Mouse (Mus musculus): Measurements from ENCODE around the gene Gmpr. TPM values are rescaled to one million over a fixed set of nuclear protein-coding genes. Genes with fewer than 3 reads are reported as not detected.
A peak's percentile ranks its signal among the peaks of the same experiment; 100 is the strongest.

The Gmpr gene
- polyA plus RNA-seq, 1 experiment from 2014 or later = 26.0 TPM

GRCm38 (mm10) chr13:45498623-45499022 is 8.6 kb upstream of the Gmpr start:
- 81% methylated on average over 3 of the region's 3 CpGs for WGBS
- Histone ChIP-seq H3K27ac (ENCODE audit: low read length) (no peak overlapping the region), H3K9ac (replicated peaks; ENCODE audit: low read depth) (no peak overlapping the region), H3K4me1 (ENCODE audit: insufficient read depth, low read depth, low read length) (no peaks in the 10 kb centered on the region), H3K4me3 (ENCODE audit: low read depth, low read length) (no peak overlapping the region), H3K9me3 (ENCODE audit: low read length) (no peaks in the 10 kb centered on the region), H3K27me3 (replicated peaks; ENCODE audit: insufficient read depth, low read length) (no peaks in the 10 kb centered on the region), H3K36me3 (ENCODE audit: insufficient read depth, low read length) (no peaks in the 10 kb centered on the region), H3K4me2 (replicated peaks; ENCODE audit: low read depth, low read length) (no peak overlapping the region)
- TF ChIP-seq CTCF (IDR thresholded peaks at IDR 0.05) (no peak), EP300 (IDR thresholded peaks at IDR 0.05) (no peak)
- ATAC-seq = no peak
- no peak for DNase-seq (ENCODE audit: low spot score)

- no peak overlapping the region for H3K4me3 ChIP-seq (ENCODE audit: low read depth, low read length)
- no peak for TF ChIP-seq EP300 (IDR thresholded peaks at IDR 0.05)
- DNase-seq (ENCODE audit: low spot score) (no peak), ATAC-seq (no peak)
- no peaks in the 10 kb centered on the region for H3K36me3 ChIP-seq (ENCODE audit: insufficient read depth, low read length)
- H3K27me3 ChIP-seq (replicated peaks; ENCODE audit: insufficient read depth, low read length) = no peaks in the 10 kb centered on the region
- H3K4me1 ChIP-seq (ENCODE audit: insufficient read depth, low read depth, low read length) = no peaks in the 10 kb centered on the region
- H3K9ac ChIP-seq (replicated peaks; ENCODE audit: low read depth) = no peak overlapping the region
- H3K27ac ChIP-seq (ENCODE audit: low read length) = no peak overlapping the region
- no peaks in the 10 kb centered on the region for H3K9me3 ChIP-seq (ENCODE audit: low read length)
- 93% methylated on average over 3 of the region's 3 CpGs for WGBS
- H3K4me2 ChIP-seq (replicated peaks; ENCODE audit: low read depth, low read length) = no peak overlapping the region
Observed at GRCm38 (mm10) chr13:45499391-45499790, 7.9 kb upstream of the Gmpr start.

GRCm38 (mm10) chr13:45499906-45500305 is 7.3 kb upstream of the Gmpr start:
- DNase-seq (ENCODE audit: low spot score) = no peak
- no peak overlapping the region for H3K9ac ChIP-seq (replicated peaks; ENCODE audit: low read depth)
- WGBS = 84% methylated on average over 3 of the region's 3 CpGs

GRCm38 (mm10) chr13:45502791-45503190 is 4.5 kb upstream of the Gmpr start:
- no peak overlapping the region for H3K27ac ChIP-seq (ENCODE audit: low read length)
- no peaks in the 10 kb centered on the region for H3K27me3 ChIP-seq (replicated peaks; ENCODE audit: insufficient read depth, low read length)
- 79% methylated on average over 5 of the region's 5 CpGs for WGBS
- H3K4me3 ChIP-seq (ENCODE audit: low read depth, low read length) = no peak overlapping the region
- DNase-seq (ENCODE audit: low spot score) = no peak
- H3K36me3 ChIP-seq (ENCODE audit: insufficient read depth, low read length) = no peaks in the 10 kb centered on the region
- H3K4me2 ChIP-seq (replicated peaks; ENCODE audit: low read depth, low read length) = no peak overlapping the region
- no peaks in the 10 kb centered on the region for H3K9me3 ChIP-seq (ENCODE audit: low read length)
- ATAC-seq = no peak
- H3K9ac ChIP-seq (replicated peaks; ENCODE audit: low read depth) = no peak overlapping the region
- no peaks in the 10 kb centered on the region for H3K4me1 ChIP-seq (ENCODE audit: insufficient read depth, low read depth, low read length)
- TF ChIP-seq EP300 (IDR thresholded peaks at IDR 0.05) = no peak
- TF ChIP-seq CTCF (IDR thresholded peaks at IDR 0.05) = no peak

More at GRCm38 (mm10) chr13:45499906-45500305, 7.3 kb upstream of the Gmpr start:
- Histone ChIP-seq H3K9me3 (ENCODE audit: low read length) (no peaks in the 10 kb centered on the region), H3K4me3 (ENCODE audit: low read depth, low read length) (no peak overlapping the region), H3K4me2 (replicated peaks; ENCODE audit: low read depth, low read length) (no peak overlapping the region), H3K27me3 (replicated peaks; ENCODE audit: insufficient read depth, low read length) (no peaks in the 10 kb centered on the region), H3K27ac (ENCODE audit: low read length) (no peak overlapping the region), H3K4me1 (ENCODE audit: insufficient read depth, low read depth, low read length) (no peaks in the 10 kb centered on the region), H3K36me3 (ENCODE audit: insufficient read depth, low read length) (no peaks in the 10 kb centered on the region)
- no peak for TF ChIP-seq CTCF (IDR thresholded peaks at IDR 0.05)
- TF ChIP-seq EP300 (IDR thresholded peaks at IDR 0.05) = no peak
- ATAC-seq = no peak

- 95% methylated on average over 3 of the region's 3 CpGs for WGBS
- Histone ChIP-seq H3K4me2 (replicated peaks; ENCODE audit: low read depth, low read length) (no peak overlapping the region), H3K4me1 (ENCODE audit: insufficient read depth, low read depth, low read length) (peaks cover 5% of the 10 kb centered on the region; the same call in 1 of the 2 replicates), H3K9ac (replicated peaks; ENCODE audit: low read depth) (no peak overlapping the region), H3K9me3 (ENCODE audit: low read length) (no peaks in the 10 kb centered on the region), H3K27me3 (replicated peaks; ENCODE audit: insufficient read depth, low read length) (no peaks in the 10 kb centered on the region), H3K36me3 (ENCODE audit: insufficient read depth, low read length) (no peaks in the 10 kb centered on the region), H3K4me3 (ENCODE audit: low read depth, low read length) (no peak overlapping the region), H3K27ac (ENCODE audit: low read length) (no peak overlapping the region)
- no peak for TF ChIP-seq CTCF (IDR thresholded peaks at IDR 0.05)
- no peak for TF ChIP-seq EP300 (IDR thresholded peaks at IDR 0.05)
- ATAC-seq (no peak), DNase-seq (ENCODE audit: low spot score) (no peak)
Observed at GRCm38 (mm10) chr13:45505546-45505945, 1.7 kb upstream of the Gmpr start.

GRCm38 (mm10) chr13:45508495-45508894 is 1.3 kb downstream of the Gmpr start:
- no peaks in the 10 kb centered on the region for H3K9me3 ChIP-seq (ENCODE audit: low read length)
- H3K36me3 ChIP-seq (ENCODE audit: insufficient read depth, low read length) = no peaks in the 10 kb centered on the region
- TF ChIP-seq CTCF (IDR thresholded peaks at IDR 0.05) = peak; percentile 37
- TF ChIP-seq EP300 (IDR thresholded peaks at IDR 0.05) = no peak
- H3K4me1 ChIP-seq (ENCODE audit: insufficient read depth, low read depth, low read length) = peaks cover 5% of the 10 kb centered on the region; the same call in 1 of the 2 replicates
- ATAC-seq (peak; percentile 36), DNase-seq (ENCODE audit: low spot score) (no peak)
- H3K27ac ChIP-seq (ENCODE audit: low read length) = no peak overlapping the region
- H3K27me3 ChIP-seq (replicated peaks; ENCODE audit: insufficient read depth, low read length) = no peaks in the 10 kb centered on the region
- 5% methylated on average over 8 of the region's 8 CpGs for WGBS
- peak overlapping the region; percentile 91 for H3K4me2 ChIP-seq (replicated peaks; ENCODE audit: low read depth, low read length)
- peak overlapping the region; percentile 51 for H3K4me3 ChIP-seq (ENCODE audit: low read depth, low read length)
- H3K9ac ChIP-seq (replicated peaks; ENCODE audit: low read depth) = no peak overlapping the region

GRCm38 (mm10) chr13:45509366-45509765 is 2.1 kb downstream of the Gmpr start:
- Histone ChIP-seq H3K27me3 (replicated peaks; ENCODE audit: insufficient read depth, low read length) (no peaks in the 10 kb centered on the region), H3K27ac (ENCODE audit: low read length) (no peak overlapping the region), H3K4me3 (ENCODE audit: low read depth, low read length) (no peak overlapping the region), H3K36me3 (ENCODE audit: insufficient read depth, low read length) (no peaks in the 10 kb centered on the region), H3K4me2 (replicated peaks; ENCODE audit: low read depth, low read length) (no peak overlapping the region), H3K4me1 (ENCODE audit: insufficient read depth, low read depth, low read length) (peaks cover 5% of the 10 kb centered on the region; the same call in 1 of the 2 replicates), H3K9me3 (ENCODE audit: low read length) (no peaks in the 10 kb centered on the region), H3K9ac (replicated peaks; ENCODE audit: low read depth) (no peak overlapping the region)
- no peak for TF ChIP-seq EP300 (IDR thresholded peaks at IDR 0.05)
- no peak for DNase-seq (ENCODE audit: low spot score)
- WGBS = 76% methylated on average over 6 of the region's 6 CpGs
- ATAC-seq = no peak

All from lung, postnatal 0 days (tissue).